Mouse (Mus musculus): Measurements from ENCODE around the gene Irf9. TPM values are rescaled to one million over a fixed set of nuclear protein-coding genes. Genes with fewer than 3 reads are reported as not detected.

Irf9 gene
- polyA plus RNA-seq, 1 experiment from 2014 or later: 46.9 TPM

DNA sequence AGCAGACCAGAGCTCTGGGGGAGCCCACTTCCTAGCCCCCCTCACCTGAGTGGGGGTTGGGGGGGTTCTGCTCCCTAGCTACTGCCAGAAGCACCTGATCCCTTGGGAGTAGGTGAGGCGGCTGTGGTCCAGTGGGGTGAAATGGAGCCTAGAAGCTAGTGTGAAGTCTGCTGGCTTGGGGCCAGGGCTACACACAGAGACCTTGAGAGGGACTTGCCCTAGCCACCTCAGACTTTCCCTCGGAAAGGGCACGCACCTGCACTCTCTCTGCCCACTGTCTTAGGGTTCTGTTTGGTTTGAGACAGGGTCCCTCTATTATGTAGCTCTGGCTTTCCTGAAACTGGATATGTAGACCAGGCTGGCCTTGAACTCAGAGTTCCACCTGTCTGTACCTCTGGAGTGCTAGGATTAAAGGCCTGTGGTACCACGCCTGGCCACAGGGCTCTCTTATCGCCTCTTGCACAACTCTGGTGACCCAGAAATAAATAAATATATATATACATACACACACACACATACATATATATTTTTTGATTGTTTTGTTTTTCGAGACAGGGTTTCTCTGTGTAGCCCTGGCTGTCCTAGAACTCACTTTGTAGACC, 24.6 kb upstream of the Irf9 start:
- ATAC-seq: peak; percentile 46
- 19% methylated on average over 6 of the region's 6 CpGs for WGBS

GRCm38 (mm10) chr14:55579511-55580496, 23.6 kb upstream of the Irf9 start:
- TF ChIP-seq CTCF (IDR thresholded peaks at IDR 0.05; ENCODE audit: low read depth): no peak
- Histone ChIP-seq H3K4me1 (replicated peaks; ENCODE audit: control insufficient read depth, insufficient read depth, low read length) (0 out of 2 replicates have a peak, but pooled peaks cover 4% of the 10 kb centered on the region), H3K36me3 (ENCODE audit: control insufficient read depth, insufficient read depth) (peaks cover 20% of the 10 kb centered on the region; the same call in 1 of the 2 replicates), H3K9ac (ENCODE audit: low read depth, low read length) (no peak overlapping the region), H3K27ac (ENCODE audit: low read depth, low read length) (no peak overlapping the region), H3K4me3 (ENCODE audit: low read depth, low read length) (no peak overlapping the region), H3K27me3 (replicated peaks; ENCODE audit: control insufficient read depth, insufficient read depth, low read length) (no peaks in the 10 kb centered on the region), H3K9me3 (ENCODE audit: control insufficient read depth) (no peaks in the 10 kb centered on the region), H3K4me2 (replicated peaks; ENCODE audit: low read depth) (0 out of 2 replicates have a peak overlapping the region, but pooled peaks have one; percentile 81)
- WGBS: 89% methylated on average over 23 of the region's 23 CpGs
- no peak for ATAC-seq

More for the DNA sequence above, 24.6 kb upstream of the Irf9 start:
- Histone ChIP-seq H3K27me3 (replicated peaks; ENCODE audit: control insufficient read depth, insufficient read depth, low read length) (no peaks in the 10 kb centered on the region), H3K9me3 (ENCODE audit: control insufficient read depth) (no peaks in the 10 kb centered on the region), H3K36me3 (ENCODE audit: control insufficient read depth, insufficient read depth) (peaks cover 20% of the 10 kb centered on the region; the same call in 1 of the 2 replicates), H3K27ac (ENCODE audit: low read depth, low read length) (peak overlapping the region; percentile 84), H3K4me3 (ENCODE audit: low read depth, low read length) (peak overlapping the region; percentile 70), H3K9ac (ENCODE audit: low read depth, low read length) (peak overlapping the region; percentile 75), H3K4me2 (replicated peaks; ENCODE audit: low read depth) (peak overlapping the region; percentile 81), H3K4me1 (replicated peaks; ENCODE audit: control insufficient read depth, insufficient read depth, low read length) (0 out of 2 replicates have a peak, but pooled peaks cover 4% of the 10 kb centered on the region)
- peak; percentile 20; the same call in 1 of the 2 replicates for TF ChIP-seq CTCF (IDR thresholded peaks at IDR 0.05; ENCODE audit: low read depth)

DNA sequence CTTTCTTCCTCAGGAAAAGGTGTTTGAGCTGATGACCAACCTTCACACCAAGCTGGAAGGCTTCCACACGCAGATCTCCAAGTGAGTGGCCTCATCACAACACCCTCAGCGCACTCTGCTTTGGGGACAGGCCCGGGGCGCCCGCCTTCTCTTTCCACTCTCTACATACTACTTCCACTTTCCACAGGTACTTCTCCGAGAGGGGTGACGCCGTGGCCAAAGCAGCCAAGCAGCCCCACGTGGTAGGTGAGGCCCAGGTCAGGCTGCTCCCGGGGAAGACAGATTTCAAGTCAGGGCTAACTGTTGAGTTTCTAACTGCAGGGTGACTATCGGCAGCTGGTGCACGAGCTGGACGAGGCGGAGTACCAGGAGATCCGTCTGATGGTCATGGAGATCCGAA, 22.6 kb upstream of the Irf9 start:
- ATAC-seq: no peak
- Histone ChIP-seq H3K9me3 (ENCODE audit: control insufficient read depth) (no peaks in the 10 kb centered on the region), H3K4me3 (ENCODE audit: low read depth, low read length) (no peak overlapping the region), H3K27me3 (replicated peaks; ENCODE audit: control insufficient read depth, insufficient read depth, low read length) (no peaks in the 10 kb centered on the region), H3K36me3 (ENCODE audit: control insufficient read depth, insufficient read depth) (peaks cover 20% of the 10 kb centered on the region; the same call in 1 of the 2 replicates), H3K4me2 (replicated peaks; ENCODE audit: low read depth) (no peak overlapping the region), H3K4me1 (replicated peaks; ENCODE audit: control insufficient read depth, insufficient read depth, low read length) (0 out of 2 replicates have a peak, but pooled peaks cover 4% of the 10 kb centered on the region), H3K9ac (ENCODE audit: low read depth, low read length) (no peak overlapping the region), H3K27ac (ENCODE audit: low read depth, low read length) (no peak overlapping the region)
- no peak for TF ChIP-seq CTCF (IDR thresholded peaks at IDR 0.05; ENCODE audit: low read depth)
- 93% methylated on average over 16 of the region's 16 CpGs for WGBS

DNA sequence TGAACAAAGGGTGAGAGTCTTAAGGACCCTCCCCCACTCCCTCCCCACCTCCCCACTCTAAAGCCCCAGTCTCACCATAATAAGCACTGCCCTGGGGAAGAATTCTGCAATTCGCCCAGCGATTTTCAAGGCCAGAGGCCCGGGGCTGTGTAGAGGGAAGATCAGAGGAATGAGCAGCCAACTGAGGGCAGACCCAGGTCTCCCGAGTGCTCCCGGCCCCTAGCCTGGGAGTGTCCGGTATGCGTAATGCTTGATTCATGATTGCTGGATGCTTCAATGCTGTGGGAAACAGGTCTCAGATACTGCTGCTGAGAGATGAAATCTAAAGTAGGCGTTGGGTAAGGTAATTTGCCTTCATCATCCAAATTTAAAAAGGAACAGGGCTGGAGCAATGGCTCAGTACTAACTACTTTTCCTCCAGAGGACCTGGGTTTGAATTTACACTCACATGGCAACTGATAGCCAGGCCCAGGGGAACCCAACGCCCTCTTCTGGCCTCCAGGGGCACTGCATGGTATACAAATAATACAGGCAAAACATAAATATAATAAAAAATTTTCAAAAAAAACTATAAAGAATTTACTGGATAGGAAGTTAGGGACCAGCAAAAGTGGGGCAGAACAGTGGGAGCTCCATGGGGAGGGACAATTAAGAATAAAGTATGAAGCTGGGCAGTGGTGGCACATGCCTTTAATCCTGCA, 21.2 kb upstream of the Irf9 start:
- Histone ChIP-seq H3K4me1 (replicated peaks; ENCODE audit: control insufficient read depth, insufficient read depth, low read length) (0 out of 2 replicates have a peak, but pooled peaks cover 4% of the 10 kb centered on the region), H3K27me3 (replicated peaks; ENCODE audit: control insufficient read depth, insufficient read depth, low read length) (no peaks in the 10 kb centered on the region), H3K4me3 (ENCODE audit: low read depth, low read length) (no peak overlapping the region), H3K9me3 (ENCODE audit: control insufficient read depth) (no peaks in the 10 kb centered on the region), H3K9ac (ENCODE audit: low read depth, low read length) (no peak overlapping the region), H3K27ac (ENCODE audit: low read depth, low read length) (no peak overlapping the region), H3K4me2 (replicated peaks; ENCODE audit: low read depth) (no peak overlapping the region), H3K36me3 (ENCODE audit: control insufficient read depth, insufficient read depth) (peaks cover 24% of the 10 kb centered on the region; the same call in 1 of the 2 replicates)
- TF ChIP-seq CTCF (IDR thresholded peaks at IDR 0.05; ENCODE audit: low read depth): peak; percentile 61
- ATAC-seq: no peak
- 62% methylated on average over 9 of the region's 9 CpGs for WGBS

DNA sequence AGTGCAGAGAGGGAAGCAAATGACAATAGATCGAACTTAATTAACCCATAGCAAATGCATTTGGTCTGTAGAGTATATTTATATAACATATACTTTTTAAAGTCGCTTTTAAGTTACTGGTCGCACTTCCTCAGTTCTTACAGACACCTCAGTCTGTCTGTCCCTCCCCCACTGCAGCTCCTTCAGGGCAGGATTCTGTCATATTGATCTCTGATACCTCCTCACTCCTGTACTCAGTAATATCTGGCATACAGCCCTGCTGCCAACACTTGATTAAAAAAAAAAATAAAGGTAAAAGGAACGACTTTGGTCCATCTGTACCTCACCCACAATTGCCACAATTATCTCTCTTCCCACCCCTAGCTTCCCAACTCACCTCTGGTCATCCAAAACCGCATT, 19.1 kb upstream of the Irf9 start:
- peak overlapping the region; percentile 59 for H3K4me3 ChIP-seq (ENCODE audit: low read depth, low read length)
- no peaks in the 10 kb centered on the region for H3K4me1 ChIP-seq (replicated peaks; ENCODE audit: control insufficient read depth, insufficient read depth, low read length)
- no peaks in the 10 kb centered on the region for H3K9me3 ChIP-seq (ENCODE audit: control insufficient read depth)
- no peak for ATAC-seq
- H3K27ac ChIP-seq (ENCODE audit: low read depth, low read length): no peak overlapping the region
- no peak for TF ChIP-seq CTCF (IDR thresholded peaks at IDR 0.05; ENCODE audit: low read depth)
- WGBS: 46% methylated on average over 5 of the region's 5 CpGs
- H3K36me3 ChIP-seq (ENCODE audit: control insufficient read depth, insufficient read depth): peaks cover 41% of the 10 kb centered on the region
- H3K27me3 ChIP-seq (replicated peaks; ENCODE audit: control insufficient read depth, insufficient read depth, low read length): no peaks in the 10 kb centered on the region
- peak overlapping the region; percentile 86 for H3K4me2 ChIP-seq (replicated peaks; ENCODE audit: low read depth)
- 0 out of 2 replicates have a peak overlapping the region, but pooled peaks have one; percentile 57 for H3K9ac ChIP-seq (ENCODE audit: low read depth, low read length)
